Mouse (Mus musculus) thymus, adult 18-20 months (tissue): ENCODE data around the gene 4933407L21Rik.
A peak's percentile ranks its signal among the peaks of the same experiment; 100 is the strongest.
"Not testable (repeated sequence)": the region's sequence is repeated elsewhere in the genome, so short reads cannot be mapped to it uniquely, and the experiment has no call there.

Source experiments
- DNase-seq, 2 experiments: peaks; one replicate each; pipeline ENCODE4 v3.0.0; 2022; ENCODE audit warnings: mixed read lengths in 2 of 2

4933407L21Rik gene

GRCm38 (mm10) chr1:85959889-85960276 lies 31.6 kb downstream of the 4933407L21Rik start:
- no peak for DNase-seq

GRCm38 (mm10) chr1:85960873-85961272 lies 32.6 kb downstream of the 4933407L21Rik start, which contains the start of gene Gpr55:
Gene Gpr55 (minus strand): TSS chr1:85961007.
- peak; percentile 30 to 41 for DNase-seq

- no peak for DNase-seq
Measured at GRCm38 (mm10) chr1:85962081-85962480, 33.8 kb downstream of the 4933407L21Rik start.

- no peak for DNase-seq
Measured at GRCm38 (mm10) chr1:85965856-85966255, 37.6 kb downstream of the 4933407L21Rik start.

- no peak for DNase-seq
Measured at GRCm38 (mm10) chr1:85969081-85969480, 40.8 kb downstream of the 4933407L21Rik start.

GRCm38 (mm10) chr1:85969519-85969918 lies 41.2 kb downstream of the 4933407L21Rik start:
- no peak for DNase-seq

- DNase-seq: no peak
Measured at GRCm38 (mm10) chr1:85971070-85971469, 42.8 kb downstream of the 4933407L21Rik start.

GRCm38 (mm10) chr1:85972341-85972740 lies 44.1 kb downstream of the 4933407L21Rik start:
- DNase-seq: no peak

- DNase-seq: no peak
Measured at GRCm38 (mm10) chr1:85973468-85973877, 45.2 kb downstream of the 4933407L21Rik start.

- no peak for DNase-seq
Measured at GRCm38 (mm10) chr1:85977709-85978108, 49.4 kb downstream of the 4933407L21Rik start.

- no peak for DNase-seq
Measured at GRCm38 (mm10) chr1:85981738-85982357, 53.6 kb downstream of the 4933407L21Rik start.

- DNase-seq: no peak
Measured at GRCm38 (mm10) chr1:85985784-85986183, 57.5 kb downstream of the 4933407L21Rik start.

GRCm38 (mm10) chr1:85988351-85988750 lies 60.1 kb downstream of the 4933407L21Rik start:
- DNase-seq: no peak

GRCm38 (mm10) chr1:85988882-85989281 lies 60.6 kb downstream of the 4933407L21Rik start:
- not testable (repeated sequence) for DNase-seq
